Mouse (Mus musculus) bone marrow, adult 2 months (tissue): ENCODE measurements around the gene Trim80.

Experiments used
- CTCF ChIP-seq: fragments of 200-500 bp; IDR thresholded peaks from 2 replicates; pipeline ENCODE4 v1.5.1; 2011; ENCODE audit warnings: low read length, control low read depth; ENCODE audit not compliant: control insufficient read depth, insufficient read depth
- POLR2A ChIP-seq: fragments of 200-500 bp; IDR thresholded peaks from 2 replicates; pipeline ENCODE4 v1.6.1; 2011; ENCODE audit warnings: low read depth, mild to moderate bottlenecking, control low read depth, low read length, borderline replicate concordance; ENCODE audit not compliant: control insufficient read depth

DNA sequence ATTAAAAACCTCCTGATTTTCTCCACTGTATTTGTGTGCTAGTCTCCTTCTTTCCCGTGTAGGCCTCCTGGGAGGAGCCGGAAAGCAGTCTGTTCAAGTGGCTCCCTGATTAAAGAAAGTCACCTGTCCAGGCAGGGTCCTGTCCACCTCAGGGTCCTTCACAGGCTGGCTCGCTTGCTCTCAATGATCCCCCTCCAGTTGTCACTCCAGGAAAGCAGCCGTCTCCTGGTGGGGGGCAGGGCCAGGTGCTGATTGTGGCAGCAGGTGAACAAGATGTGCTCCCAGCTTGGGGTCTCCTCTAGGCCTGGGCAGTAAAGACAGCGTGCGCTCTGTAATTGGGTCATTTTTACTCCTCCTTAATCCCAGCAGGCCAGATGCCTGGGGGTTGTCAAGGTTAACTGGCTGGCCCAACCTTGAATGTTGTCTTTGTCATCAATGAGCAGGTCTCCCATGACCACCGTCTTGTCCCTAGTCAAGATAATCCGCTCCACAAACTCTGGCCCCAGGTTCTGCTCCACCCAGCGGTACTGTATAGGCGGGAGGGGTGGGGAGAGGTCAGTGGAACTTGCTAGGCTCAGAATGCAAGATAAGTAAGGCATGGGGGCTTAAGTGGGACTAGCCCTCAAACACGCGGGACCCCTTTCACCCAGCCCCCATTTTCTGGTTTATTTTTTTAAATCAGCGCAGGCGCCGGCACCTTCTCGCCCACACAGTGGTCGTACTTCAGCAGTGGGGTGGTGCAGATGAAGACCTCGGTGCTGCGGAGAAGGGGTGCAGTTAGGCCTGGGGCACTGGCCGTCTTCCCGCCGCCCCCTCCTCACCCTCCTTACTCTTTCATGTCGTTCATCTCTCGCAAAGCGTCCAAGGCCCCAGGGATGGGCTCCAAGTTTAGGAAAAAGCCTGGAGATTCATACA lies 50.4 kb downstream of the Trim80 start:
- no peak for TF ChIP-seq CTCF
- TF ChIP-seq POLR2A: no peak
